Mouse (Mus musculus) cortical plate, adult 2 months (tissue): ENCODE data around the gene Slc13a3.

Experiments used
- CTCF ChIP-seq: fragments of 200-500 bp; IDR thresholded peaks from 2 replicates; pipeline ENCODE4 v1.5.1; 2011; ENCODE audit warnings: mild to moderate bottlenecking, control low read depth, low read length; ENCODE audit not compliant: insufficient read depth; ENCODE audit errors: extremely low read depth
- POLR2A ChIP-seq: fragments of 200-500 bp; IDR thresholded peaks from 2 replicates; pipeline ENCODE4 v1.6.1; 2011; ENCODE audit warnings: mild to moderate bottlenecking, low read length, control low read depth; ENCODE audit not compliant: insufficient read depth; ENCODE audit errors: extremely low read depth

- TF ChIP-seq POLR2A (no peak), CTCF (no peak)
Observed at GRCm38 (mm10) chr2:165380050-165380449, 93.0 kb downstream of the Slc13a3 start.
